In genomic region chr6:89354726-89355125, GRCm38 (mm10) we compare ENCODE assay signal across 8 mouse cellular contexts. TPM values are rescaled to one million over a fixed set of nuclear protein-coding genes. Genes with fewer than 3 reads are reported as not detected.
A peak's percentile ranks its signal among the peaks of the same experiment; 100 is the strongest.
DNase-seq lines count a peak whose midpoint lies in the region; ATAC-seq and TF ChIP-seq lines count a peak whose summit lies in the region.
"Had no signal": no experiment of that assay in that cellular context is flagged by ENCODE, and none has a peak within 500 bp of the region (broad histone marks: within the 10 kb centered on the region; RNA-seq: fewer than 3 reads in every experiment).

No protein-coding gene starts in this region.

- H3K27ac ChIP-seq in gastrocnemius, adult 2 months: peak overlapping the region; percentile 81
- no peak overlapping the region for H3K27ac ChIP-seq in hindbrain, embryonic 14.5 days
- H3K27ac ChIP-seq in intestine, embryonic 15.5 days: no peak overlapping the region

- intact Hi-C loops in gastrocnemius, adult 2 months (cut with DNase I): no loop called here

- no peak for DNase-seq in gastrocnemius, adult 2 months
- DNase-seq in gastrocnemius, postnatal 4 days (ENCODE audit: low spot score in 2 of 2): no peak
- peak; percentile 89 for DNase-seq in 3134 (ENCODE audit: extremely low read depth, insufficient read length, low spot score)
- peak; percentile 94 to 96 for DNase-seq in adrenal gland, adult (ENCODE audit: inconsistent age in 2 of 2, low spot score in 1 of 2)
- no peak for DNase-seq in hindbrain, embryonic 14.5 days (ENCODE audit: low spot score)
- no peak for DNase-seq in heart, adult 8-10 months (ENCODE audit: low spot score)

- no peak for ATAC-seq in hindbrain, embryonic 14.5 days (ENCODE audit: low FRiP score)
- ATAC-seq in intestine, embryonic 15.5 days: no peak

- peaks cover 59% of the 10 kb centered on the region for H3K36me3 ChIP-seq in hindbrain, embryonic 14.5 days (replicated peaks; ENCODE audit: control insufficient read depth, insufficient read depth)
- peaks cover 6% of the 10 kb centered on the region; the same call in 1 of the 2 replicates for H3K36me3 ChIP-seq in intestine, embryonic 15.5 days

- TF ChIP-seq CTCF in gastrocnemius, adult 2 months (IDR thresholded peaks at IDR 0.05): no peak

- H3K27me3 ChIP-seq in hindbrain, embryonic 14.5 days (ENCODE audit: control insufficient read depth, insufficient read depth, low read length): no peaks in the 10 kb centered on the region
- no peaks in the 10 kb centered on the region for H3K27me3 ChIP-seq in intestine, embryonic 15.5 days (replicated peaks)
- H3K27me3 ChIP-seq: heart, embryonic 15.5 days had no signal

- H3K9me3 ChIP-seq in hindbrain, embryonic 14.5 days (ENCODE audit: control insufficient read depth, low read length): no peaks in the 10 kb centered on the region
- no peaks in the 10 kb centered on the region for H3K9me3 ChIP-seq in intestine, embryonic 15.5 days
- H3K9me3 ChIP-seq: heart, embryonic 15.5 days had no signal

- no peak overlapping the region for H3K4me3 ChIP-seq in gastrocnemius, adult 2 months
- H3K4me3 ChIP-seq in hindbrain, embryonic 14.5 days (replicated peaks; ENCODE audit: low read length): no peak overlapping the region
- no peak overlapping the region for H3K4me3 ChIP-seq in intestine, embryonic 15.5 days (replicated peaks)
- H3K4me3 ChIP-seq: heart, embryonic 15.5 days had no signal

- no peak overlapping the region for H3K4me2 ChIP-seq in hindbrain, embryonic 14.5 days (replicated peaks)
- no peak overlapping the region for H3K4me2 ChIP-seq in intestine, embryonic 15.5 days (replicated peaks)
- H3K4me2 ChIP-seq: heart, embryonic 15.5 days had no signal

- H3K9ac ChIP-seq in hindbrain, embryonic 14.5 days: peak overlapping the region; percentile 1; the same call in 1 of the 2 replicates
- H3K9ac ChIP-seq in intestine, embryonic 15.5 days: no peak overlapping the region

- peaks cover 81% of the 10 kb centered on the region for H3K4me1 ChIP-seq in hindbrain, embryonic 14.5 days (replicated peaks; ENCODE audit: control insufficient read depth, insufficient read depth, low read length)
- peaks cover 34% of the 10 kb centered on the region for H3K4me1 ChIP-seq in intestine, embryonic 15.5 days (replicated peaks)

- 84% methylated on average over 12 of the region's 12 CpGs for whole genome bisulfite sequencing in hindbrain, embryonic 14.5 days
- WGBS in intestine, embryonic 15.5 days: 79% methylated on average over 12 of the region's 12 CpGs

RNA-seq across cellular contexts. Expression of gene Plxna1, which starts 7.7 kb away (rescaled TPM):
- total RNA-seq in gastrocnemius, adult 2 months (2021): 10 to 100 TPM; 10.9 to 13.0 TPM
- total RNA-seq in gastrocnemius, postnatal 4 days (2021): 10 to 100 TPM; 47.6 to 48.1 TPM
- polyA plus RNA-seq in hindbrain, embryonic 14.5 days (2014; fragmentation: Nextera tagmentation; extraction: Ambion mirVana): 47.3 and 53.3 TPM in 2 replicates
- 14.7 and 17.5 TPM in 2 replicates for polyA plus RNA-seq in intestine, embryonic 15.5 days (2015; fragmentation: Nextera tagmentation; extraction: Ambion mirVana)
- total RNA-seq in heart, adult 8-10 months (2022): 10 to 100 TPM; 15.9 to 28.7 (median 20.2) TPM

Comparison
In these comparisons a context has a peak if more than half of its experiments do, and no peak if none do; other contexts are left out.
1. DNase-seq: peak in 3134 (single experiment) and adrenal gland, adult (2 of 2); none in gastrocnemius, adult 2 months (single experiment), gastrocnemius, postnatal 4 days (0 of 2), hindbrain, embryonic 14.5 days (single experiment) and heart, adult 8-10 months (single experiment).